Mouse (Mus musculus) intestine, embryonic 15.5 days (tissue): ENCODE data around the gene Gm6169. TPM values are rescaled to one million over a fixed set of nuclear protein-coding genes. Genes with fewer than 3 reads are reported as not detected.

Source experiments
- polyA plus RNA-seq: library from polyadenylated mRNA; unstranded; fragments of >200 nt; fragmentation: Nextera tagmentation; extraction: Ambion mirVana; gene quantifications from 2 replicates; pipeline ENCODE4 v1.2.1, GENCODE M21; 2015

Gm6169 gene
- polyA plus RNA-seq, 1 experiment from 2014 or later: 3.8 TPM

Other genes with a start within 250 kb of the Gm6169 start
- 4.5 and 4.8 TPM in 2 replicates for gene Gcnt4, start 174.5 kb downstream of the Gm6169 start, polyA plus RNA-seq
- gene 1700029F12Rik, start 64.9 kb downstream of the Gm6169 start, polyA plus RNA-seq: not detected in 2 replicates
- 2.1 and 2.4 TPM in 2 replicates for gene Fam169a, start 32.0 kb downstream of the Gm6169 start, polyA plus RNA-seq
- gene Gfm2, start 38.7 kb upstream of the Gm6169 start, polyA plus RNA-seq: 34.6 and 35.7 TPM in 2 replicates
- 54.5 and 58.9 TPM in 2 replicates for gene Nsa2, start 38.7 kb upstream of the Gm6169 start, polyA plus RNA-seq
- 93.1 and 94.7 TPM in 2 replicates for gene Hexb, start 99.1 kb upstream of the Gm6169 start, polyA plus RNA-seq
- 6.0 and 6.1 TPM in 2 replicates for gene Enc1, start 141.9 kb upstream of the Gm6169 start, polyA plus RNA-seq